Mouse (Mus musculus) spleen, postnatal 36 days (tissue): ENCODE measurements around the gene AA986860.

Source experiments
- DNase-seq, 2 experiments: peaks; one replicate each; pipeline ENCODE4 v3.0.0; 2022; ENCODE audit warnings: low spot score in 2 of 2, mixed read lengths in 1 of 2

The AA986860 gene

GRCm38 (mm10) chr1:130775691-130776331 lies 44.0 kb downstream of the AA986860 start:
- DNase-seq: no peak

DNA sequence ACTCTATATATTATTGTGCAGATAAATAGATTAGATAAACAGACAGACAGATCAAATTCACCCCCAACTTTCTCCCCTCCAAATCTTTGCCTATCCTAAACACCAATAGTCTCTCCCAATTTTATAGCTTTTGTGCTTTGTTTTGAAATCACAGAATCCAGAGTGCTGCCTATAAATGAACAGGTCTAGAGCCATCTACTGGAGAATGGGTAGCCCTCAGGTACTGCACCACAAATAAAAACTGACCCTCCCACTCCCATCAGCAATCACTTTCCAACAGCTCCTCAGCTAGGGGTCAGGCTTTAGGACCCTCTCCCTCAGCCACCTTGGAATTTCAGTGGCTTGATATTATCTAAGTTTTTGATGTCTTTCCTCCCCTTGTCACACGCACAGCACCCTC lies 44.9 kb downstream of the AA986860 start:
- DNase-seq: no peak

- no peak for DNase-seq
These were observed 48.1 kb downstream of the AA986860 start for GRCm38 (mm10) chr1:130779867-130780266.

GRCm38 (mm10) chr1:130784054-130784453 lies 52.3 kb downstream of the AA986860 start:
- DNase-seq: peak; percentile 30 to 32

DNA sequence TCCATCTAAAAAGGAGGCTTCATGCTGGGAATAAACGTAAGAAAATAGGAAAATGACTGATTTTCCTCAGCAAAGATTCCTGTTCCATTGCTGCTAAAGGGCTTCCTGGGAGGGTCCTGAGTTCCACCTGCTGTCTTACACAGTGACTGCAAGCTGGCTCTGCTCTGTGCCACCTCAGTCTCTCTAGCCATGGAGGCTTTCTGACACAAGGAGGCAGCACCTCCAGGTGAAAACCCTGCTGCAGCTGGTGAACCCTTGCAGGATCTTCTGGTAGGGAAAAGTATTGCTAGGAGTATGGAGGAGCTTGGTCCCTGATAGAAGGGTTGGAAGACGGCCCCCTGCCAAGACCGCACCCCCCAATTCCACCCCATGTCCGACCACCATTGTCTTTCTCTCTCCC lies 55.2 kb downstream of the AA986860 start:
- no peak for DNase-seq

GRCm38 (mm10) chr1:130789512-130790451 lies 58.0 kb downstream of the AA986860 start:
- DNase-seq: no peak
